Mouse (Mus musculus): ENCODE data around the gene Kncn. TPM values are rescaled to one million over a fixed set of nuclear protein-coding genes. Genes with fewer than 3 reads are reported as not detected.

Kncn gene
- polyA plus RNA-seq, 1 experiment from 2014 or later: not detected

DNA sequence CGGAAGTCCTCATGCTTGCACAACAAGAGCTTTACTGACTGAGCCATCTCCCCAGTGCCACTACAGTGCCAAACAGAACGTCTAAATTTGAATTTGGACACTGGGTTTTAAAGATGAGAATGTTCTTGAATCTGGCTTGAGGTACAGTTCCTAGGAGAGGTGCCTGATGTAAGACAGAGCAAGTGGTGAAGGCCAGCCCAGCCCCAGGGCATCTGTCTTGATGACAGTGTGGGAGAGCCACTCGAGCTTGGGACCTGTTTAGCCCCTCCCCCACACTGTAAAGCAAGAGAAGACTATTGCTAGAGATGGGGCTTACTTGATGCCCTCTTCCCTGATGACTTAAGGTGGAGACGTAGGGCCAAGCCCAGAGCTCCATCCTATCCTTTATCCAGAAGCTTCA lies 2.0 kb upstream of the Kncn start:
- DNase-seq (ENCODE audit: low spot score) (no peak), ATAC-seq (ENCODE audit: insufficient number of reproducible peaks, low FRiP score, low TSS enrichment, low read depth) (no peak)
- Histone ChIP-seq H3K27me3 (ENCODE audit: control insufficient read depth, insufficient read depth, low read length) (no peaks in the 10 kb centered on the region), H3K4me2 (ENCODE audit: low read depth, severe bottlenecking) (no peak overlapping the region), H3K9me3 (ENCODE audit: control insufficient read depth, low read length) (no peaks in the 10 kb centered on the region), H3K4me1 (ENCODE audit: control insufficient read depth, insufficient read depth, low read length) (peaks cover 10% of the 10 kb centered on the region), H3K27ac (replicated peaks; ENCODE audit: low read depth, low read length) (no peak overlapping the region), H3K36me3 (ENCODE audit: control insufficient read depth, insufficient read depth, low read length) (no peaks in the 10 kb centered on the region), H3K4me3 (ENCODE audit: low read depth, low read length) (no peak overlapping the region), H3K9ac (ENCODE audit: low read length) (no peak overlapping the region)
- 60% methylated on average over 4 of the region's 4 CpGs for WGBS

DNA sequence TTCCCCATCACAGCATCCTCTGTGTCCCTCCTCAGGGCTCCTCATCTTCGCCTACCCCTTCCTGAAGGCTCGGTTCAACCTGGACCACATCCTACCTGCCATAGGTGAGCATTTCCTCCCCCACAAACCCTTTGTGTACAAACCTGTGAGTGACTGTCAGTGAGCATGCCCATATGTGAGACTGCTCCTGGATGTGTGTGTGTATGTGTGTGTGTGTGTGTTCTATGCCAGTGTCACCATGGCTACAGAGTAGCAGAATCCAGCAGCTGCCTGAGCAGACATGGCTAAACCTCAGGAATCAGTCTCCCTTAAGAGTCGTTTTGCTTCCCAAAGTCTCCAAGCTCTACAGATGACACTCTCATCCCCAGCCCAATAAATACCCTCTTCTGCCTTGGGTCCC lies 1.6 kb downstream of the Kncn start:
- Histone ChIP-seq H3K4me3 (ENCODE audit: low read depth, low read length) (no peak overlapping the region), H3K27ac (replicated peaks; ENCODE audit: low read depth, low read length) (no peak overlapping the region), H3K4me1 (ENCODE audit: control insufficient read depth, insufficient read depth, low read length) (peaks cover 5% of the 10 kb centered on the region; the same call in 1 of the 2 replicates), H3K4me2 (ENCODE audit: low read depth, severe bottlenecking) (no peak overlapping the region), H3K9me3 (ENCODE audit: control insufficient read depth, low read length) (no peaks in the 10 kb centered on the region), H3K9ac (ENCODE audit: low read length) (no peak overlapping the region), H3K36me3 (ENCODE audit: control insufficient read depth, insufficient read depth, low read length) (no peaks in the 10 kb centered on the region), H3K27me3 (ENCODE audit: control insufficient read depth, insufficient read depth, low read length) (peaks cover 6% of the 10 kb centered on the region; the same call in 1 of the 2 replicates)
- WGBS: 72% methylated on average over 3 of the region's 3 CpGs
- DNase-seq (ENCODE audit: low spot score): no peak
- ATAC-seq (ENCODE audit: insufficient number of reproducible peaks, low FRiP score, low TSS enrichment, low read depth): no peak

DNA sequence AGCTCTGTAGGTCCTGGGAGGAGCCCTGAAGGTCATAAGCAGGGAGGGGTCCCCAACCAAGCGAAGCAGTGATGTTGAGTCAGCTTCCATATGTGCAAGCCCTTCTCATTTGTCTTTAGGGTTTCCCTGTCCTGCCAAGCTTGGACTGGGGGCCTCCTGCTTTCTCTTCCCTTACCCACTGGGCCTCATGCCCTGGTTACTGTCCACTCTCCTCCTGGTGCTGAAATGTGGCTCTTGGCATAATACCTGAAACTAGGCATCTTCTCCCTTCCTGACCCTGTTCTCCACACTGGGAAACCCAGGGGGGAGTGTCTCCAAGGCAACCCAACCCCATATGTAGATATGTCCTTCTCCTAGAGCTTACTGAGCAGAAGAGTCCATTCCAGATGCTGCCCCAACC lies 2.7 kb downstream of the Kncn start:
- no peak overlapping the region for H3K27ac ChIP-seq (replicated peaks; ENCODE audit: low read depth, low read length)
- peaks cover 6% of the 10 kb centered on the region; the same call in 1 of the 2 replicates for H3K27me3 ChIP-seq (ENCODE audit: control insufficient read depth, insufficient read depth, low read length)
- no peaks in the 10 kb centered on the region for H3K9me3 ChIP-seq (ENCODE audit: control insufficient read depth, low read length)
- H3K4me1 ChIP-seq (ENCODE audit: control insufficient read depth, insufficient read depth, low read length): peaks cover 5% of the 10 kb centered on the region; the same call in 1 of the 2 replicates
- 58% methylated on average over 1 of the region's 1 CpGs for WGBS
- no peak overlapping the region for H3K4me2 ChIP-seq (ENCODE audit: low read depth, severe bottlenecking)
- H3K36me3 ChIP-seq (ENCODE audit: control insufficient read depth, insufficient read depth, low read length): no peaks in the 10 kb centered on the region
- ATAC-seq (ENCODE audit: insufficient number of reproducible peaks, low FRiP score, low TSS enrichment, low read depth) (no peak), DNase-seq (ENCODE audit: low spot score) (peak; percentile 62)
- H3K9ac ChIP-seq (ENCODE audit: low read length): no peak overlapping the region
- no peak overlapping the region for H3K4me3 ChIP-seq (ENCODE audit: low read depth, low read length)

GRCm38 (mm10) chr4:115890066-115890465 lies 5.9 kb downstream of the Kncn start:
- peak; percentile 28; the same call in 1 of the 2 replicates for ATAC-seq (ENCODE audit: insufficient number of reproducible peaks, low FRiP score, low TSS enrichment, low read depth)
- Histone ChIP-seq H3K27ac (replicated peaks; ENCODE audit: low read depth, low read length) (no peak overlapping the region), H3K4me1 (ENCODE audit: control insufficient read depth, insufficient read depth, low read length) (peaks cover 5% of the 10 kb centered on the region; the same call in 1 of the 2 replicates), H3K9me3 (ENCODE audit: control insufficient read depth, low read length) (no peaks in the 10 kb centered on the region), H3K27me3 (ENCODE audit: control insufficient read depth, insufficient read depth, low read length) (peaks cover 8% of the 10 kb centered on the region), H3K4me2 (ENCODE audit: low read depth, severe bottlenecking) (peak overlapping the region; percentile 61), H3K4me3 (ENCODE audit: low read depth, low read length) (peak overlapping the region; percentile 21), H3K36me3 (ENCODE audit: control insufficient read depth, insufficient read depth, low read length) (no peaks in the 10 kb centered on the region), H3K9ac (ENCODE audit: low read length) (no peak overlapping the region)
- DNase-seq (ENCODE audit: low spot score): peak; percentile 20
- WGBS: 6% methylated on average over 6 of the region's 6 CpGs

DNA sequence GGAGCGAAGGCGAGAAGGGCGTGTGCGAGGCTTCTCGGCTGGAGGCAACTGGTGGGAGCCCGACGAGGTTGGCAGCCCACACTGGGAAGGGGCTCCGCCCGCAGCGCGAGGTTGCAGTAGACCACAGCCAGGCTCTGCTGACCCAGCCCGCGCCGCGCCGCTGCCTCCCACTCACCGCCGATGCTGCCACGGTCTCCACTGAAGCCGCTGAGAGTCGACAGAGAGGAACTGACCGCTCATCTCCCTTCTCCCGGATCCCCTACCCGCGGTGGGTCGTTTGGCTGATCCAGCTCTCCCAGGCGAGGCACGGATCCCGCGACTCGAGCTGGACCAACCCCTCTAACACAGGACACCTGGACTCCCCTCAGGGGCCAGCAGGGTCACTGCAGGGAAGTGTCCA lies 6.4 kb downstream of the Kncn start, which contains the start of gene 6430628N08Rik:
TSS of gene 6430628N08Rik (plus strand) at position 113 of the 400 bp plus-strand sequence.
- ATAC-seq (ENCODE audit: insufficient number of reproducible peaks, low FRiP score, low TSS enrichment, low read depth) (no peak), DNase-seq (ENCODE audit: low spot score) (peak; percentile 49)
- Histone ChIP-seq H3K36me3 (ENCODE audit: control insufficient read depth, insufficient read depth, low read length) (no peaks in the 10 kb centered on the region), H3K9ac (ENCODE audit: low read length) (no peak within 1 kb of the TSS), H3K4me2 (ENCODE audit: low read depth, severe bottlenecking) (peak within 1 kb of the TSS; percentile 61), H3K4me3 (ENCODE audit: low read depth, low read length) (peak within 1 kb of the TSS; percentile 21), H3K9me3 (ENCODE audit: control insufficient read depth, low read length) (no peaks in the 10 kb centered on the region), H3K4me1 (ENCODE audit: control insufficient read depth, insufficient read depth, low read length) (peaks cover 5% of the 10 kb centered on the region; the same call in 1 of the 2 replicates), H3K27ac (replicated peaks; ENCODE audit: low read depth, low read length) (no peak within 1 kb of the TSS), H3K27me3 (ENCODE audit: control insufficient read depth, insufficient read depth, low read length) (peaks cover 8% of the 10 kb centered on the region)
- under 1% methylated on average over 31 of the region's 31 CpGs for WGBS

- Histone ChIP-seq H3K27ac (replicated peaks; ENCODE audit: low read depth, low read length) (no peak overlapping the region), H3K4me2 (ENCODE audit: low read depth, severe bottlenecking) (no peak overlapping the region), H3K9me3 (ENCODE audit: control insufficient read depth, low read length) (no peaks in the 10 kb centered on the region), H3K27me3 (ENCODE audit: control insufficient read depth, insufficient read depth, low read length) (peaks cover 29% of the 10 kb centered on the region), H3K4me1 (ENCODE audit: control insufficient read depth, insufficient read depth, low read length) (peaks cover 5% of the 10 kb centered on the region; the same call in 1 of the 2 replicates), H3K36me3 (ENCODE audit: control insufficient read depth, insufficient read depth, low read length) (no peaks in the 10 kb centered on the region), H3K4me3 (ENCODE audit: low read depth, low read length) (no peak overlapping the region), H3K9ac (ENCODE audit: low read length) (no peak overlapping the region)
- ATAC-seq (ENCODE audit: insufficient number of reproducible peaks, low FRiP score, low TSS enrichment, low read depth): no peak
- no peak for DNase-seq (ENCODE audit: low spot score)
- 27% methylated on average over 3 of the region's 3 CpGs for WGBS
These were observed 10.1 kb downstream of the Kncn start for GRCm38 (mm10) chr4:115894281-115894680.

GRCm38 (mm10) chr4:115897901-115898631 lies 13.9 kb downstream of the Kncn start:
- peaks cover 48% of the 10 kb centered on the region for H3K27me3 ChIP-seq (ENCODE audit: control insufficient read depth, insufficient read depth, low read length)
- H3K4me1 ChIP-seq (ENCODE audit: control insufficient read depth, insufficient read depth, low read length): no peaks in the 10 kb centered on the region
- H3K4me3 ChIP-seq (ENCODE audit: low read depth, low read length): peak overlapping the region; percentile 35
- DNase-seq (ENCODE audit: low spot score) (peak; percentile 70), ATAC-seq (ENCODE audit: insufficient number of reproducible peaks, low FRiP score, low TSS enrichment, low read depth) (peak; percentile 50)
- WGBS: under 1% methylated on average over 55 of the region's 56 CpGs
- H3K36me3 ChIP-seq (ENCODE audit: control insufficient read depth, insufficient read depth, low read length): no peaks in the 10 kb centered on the region
- peak overlapping the region; percentile 36 for H3K9ac ChIP-seq (ENCODE audit: low read length)
- H3K4me2 ChIP-seq (ENCODE audit: low read depth, severe bottlenecking): peak overlapping the region; percentile 83
- no peak overlapping the region for H3K27ac ChIP-seq (replicated peaks; ENCODE audit: low read depth, low read length)
- H3K9me3 ChIP-seq (ENCODE audit: control insufficient read depth, low read length): no peaks in the 10 kb centered on the region

GRCm38 (mm10) chr4:115902816-115903215 lies 18.6 kb downstream of the Kncn start:
- H3K27ac ChIP-seq (replicated peaks; ENCODE audit: low read depth, low read length): no peak overlapping the region
- H3K27me3 ChIP-seq (ENCODE audit: control insufficient read depth, insufficient read depth, low read length): peaks cover 52% of the 10 kb centered on the region
- no peaks in the 10 kb centered on the region for H3K36me3 ChIP-seq (ENCODE audit: control insufficient read depth, insufficient read depth, low read length)
- H3K9me3 ChIP-seq (ENCODE audit: control insufficient read depth, low read length): no peaks in the 10 kb centered on the region
- 18% methylated on average over 5 of the region's 5 CpGs for WGBS
- H3K4me3 ChIP-seq (ENCODE audit: low read depth, low read length): no peak overlapping the region
- no peak overlapping the region for H3K9ac ChIP-seq (ENCODE audit: low read length)
- DNase-seq (ENCODE audit: low spot score) (peak; percentile 90), ATAC-seq (ENCODE audit: insufficient number of reproducible peaks, low FRiP score, low TSS enrichment, low read depth) (peak; percentile 19; the same call in 1 of the 2 replicates)
- peaks cover 8% of the 10 kb centered on the region for H3K4me1 ChIP-seq (ENCODE audit: control insufficient read depth, insufficient read depth, low read length)
- no peak overlapping the region for H3K4me2 ChIP-seq (ENCODE audit: low read depth, severe bottlenecking)

Data from limb, embryonic 11.5 days (tissue).